Mouse (Mus musculus): ENCODE measurements at regions not wholly inside any gene's neighbourhood (a gene's known extent, or its start where the extent isn't known, plus 50 kb on each side); places are given as distances from the start of the nearest gene placed in this dataset.
"Not testable (repeated sequence)": the region's sequence is repeated elsewhere in the genome, so short reads cannot be mapped to it uniquely, and the experiment has no call there.

DNA sequence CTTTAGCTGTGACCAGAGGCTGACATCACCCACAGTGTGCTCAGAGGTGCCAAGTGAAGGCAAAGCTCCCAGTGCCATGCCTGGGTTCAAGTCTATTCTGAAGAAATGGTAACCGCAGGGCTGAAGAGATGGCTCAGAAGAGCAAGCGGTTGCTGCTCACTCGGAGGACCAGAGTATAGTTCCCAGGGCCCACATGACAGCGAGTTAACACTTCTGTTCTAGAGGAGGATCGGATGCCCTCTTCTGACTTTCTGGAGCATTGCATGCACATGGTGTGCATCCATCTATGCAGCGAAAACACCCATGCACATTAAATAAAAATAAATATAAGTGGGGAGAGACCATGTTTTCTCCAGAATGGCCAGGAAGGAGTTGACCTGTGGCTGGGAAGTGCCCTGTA lies 209.5 kb downstream of the Sorl1 start:
- DNase-seq, result no peak

DNA sequence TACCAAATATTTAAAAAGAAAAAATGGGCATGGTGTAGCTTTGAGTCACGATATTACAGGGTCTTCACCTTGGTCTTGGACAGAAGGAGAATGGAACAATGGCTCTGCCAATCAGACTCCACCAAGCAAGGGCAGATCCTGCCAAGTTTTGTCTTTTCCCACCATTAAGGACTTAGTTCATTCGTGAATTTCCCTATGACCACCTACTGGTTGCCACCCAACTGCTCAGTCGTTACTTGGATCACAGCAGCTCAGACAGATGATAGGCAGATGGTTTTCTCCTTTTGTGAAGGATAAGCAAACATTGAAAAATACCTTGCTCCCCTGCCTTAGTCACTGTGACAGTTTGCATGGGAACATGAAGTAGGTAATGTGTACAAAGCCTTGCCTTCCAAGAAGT lies 210.2 kb downstream of the Sorl1 start:
- no peak for DNase-seq

DNA sequence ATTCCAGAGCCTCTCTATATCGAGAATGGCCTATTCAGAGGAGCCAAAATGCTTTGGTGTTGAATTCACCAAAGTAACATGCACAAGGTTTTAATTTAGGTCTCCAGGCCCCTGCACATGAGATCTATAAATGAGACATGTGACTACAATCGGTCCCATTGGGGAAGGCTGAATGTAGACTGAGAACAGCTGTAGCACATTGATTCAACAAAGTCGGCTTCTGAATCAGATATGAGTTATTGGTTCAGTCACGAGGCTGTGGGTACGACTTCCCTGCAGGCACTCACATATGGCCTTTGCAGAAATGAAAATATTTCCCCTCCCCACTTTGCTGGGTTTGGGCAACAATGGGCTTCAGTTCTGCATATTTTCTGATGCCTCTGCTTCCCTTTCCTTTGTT lies 211.6 kb downstream of the Sorl1 start:
- DNase-seq, result no peak

DNA sequence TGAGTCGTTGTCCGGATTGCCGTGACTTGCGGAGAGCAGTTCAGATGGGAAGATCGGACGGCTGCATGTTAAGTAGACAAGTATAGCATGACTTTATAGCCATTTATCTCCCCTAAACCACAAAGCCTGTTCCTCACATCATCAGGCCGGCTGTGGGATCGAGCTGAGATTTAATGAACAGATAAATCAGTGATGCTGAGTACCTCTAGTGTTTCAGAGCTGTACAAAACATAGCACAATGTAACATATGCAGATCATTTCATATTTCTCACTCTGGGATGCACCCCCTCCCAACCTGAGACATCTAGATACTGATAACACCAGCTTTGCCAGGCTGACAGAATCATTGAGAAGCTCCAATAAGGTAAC lies 223.5 kb downstream of the Sorl1 start:
- DNase-seq, result no peak

DNA sequence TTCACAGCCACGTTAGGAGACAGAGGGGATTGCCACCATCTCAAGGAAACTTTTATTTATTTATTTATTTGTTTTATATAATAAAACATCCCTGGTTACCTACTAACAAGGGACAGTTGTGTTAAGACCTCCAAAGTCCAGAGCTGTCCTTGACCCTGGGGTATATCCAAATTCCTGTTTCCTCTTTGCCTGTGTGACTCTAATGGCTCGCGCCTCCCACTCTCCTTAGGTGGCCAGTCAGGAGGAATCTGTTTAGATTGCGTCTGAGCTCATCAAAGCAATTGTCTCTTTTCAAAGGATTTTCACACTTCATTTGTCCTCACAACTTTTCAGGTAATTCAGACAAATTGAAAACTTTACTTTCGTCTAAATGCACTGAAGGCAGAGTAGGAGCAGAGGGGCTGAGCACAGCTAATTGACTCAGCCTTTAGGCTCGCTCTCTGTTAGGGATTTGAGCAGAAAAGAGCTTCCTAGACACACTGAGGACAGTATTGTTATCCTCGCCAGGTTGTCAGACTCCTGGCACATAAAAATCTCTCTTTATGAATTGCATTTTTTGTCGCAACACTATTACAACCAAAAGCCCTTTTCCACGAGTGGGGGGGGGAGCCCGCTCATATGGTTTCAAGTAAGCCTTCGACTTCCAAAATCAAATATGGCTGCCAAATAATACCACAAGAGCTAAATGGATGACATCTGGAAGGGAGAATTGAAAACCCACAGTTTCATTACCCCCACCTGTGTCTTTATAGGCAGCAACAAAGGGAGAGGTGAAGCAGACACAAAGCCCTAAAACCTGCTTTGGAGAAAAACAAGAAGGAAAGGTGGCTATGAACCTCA lies 224.1 kb downstream of the Sorl1 start:
- no peak for DNase-seq

DNA sequence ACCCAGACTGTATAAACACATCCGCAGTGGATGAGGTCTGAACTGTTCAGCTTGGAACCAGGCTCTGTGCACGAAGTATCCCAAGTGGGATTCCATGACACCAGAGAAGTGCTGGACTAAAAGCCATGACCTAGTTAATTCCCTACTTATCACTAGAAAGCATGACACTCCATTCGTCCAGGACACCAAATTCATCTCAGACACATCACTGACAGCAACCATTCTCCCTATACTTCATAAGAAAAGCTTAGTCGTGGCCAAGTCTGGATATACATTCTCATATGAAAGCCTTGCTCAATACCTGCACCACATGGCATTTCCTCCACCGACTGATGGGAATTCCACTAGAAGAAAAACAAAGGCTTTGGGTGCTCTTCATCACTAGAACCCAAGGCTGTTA lies 229.0 kb downstream of the Sorl1 start:
- DNase-seq, result no peak

DNA sequence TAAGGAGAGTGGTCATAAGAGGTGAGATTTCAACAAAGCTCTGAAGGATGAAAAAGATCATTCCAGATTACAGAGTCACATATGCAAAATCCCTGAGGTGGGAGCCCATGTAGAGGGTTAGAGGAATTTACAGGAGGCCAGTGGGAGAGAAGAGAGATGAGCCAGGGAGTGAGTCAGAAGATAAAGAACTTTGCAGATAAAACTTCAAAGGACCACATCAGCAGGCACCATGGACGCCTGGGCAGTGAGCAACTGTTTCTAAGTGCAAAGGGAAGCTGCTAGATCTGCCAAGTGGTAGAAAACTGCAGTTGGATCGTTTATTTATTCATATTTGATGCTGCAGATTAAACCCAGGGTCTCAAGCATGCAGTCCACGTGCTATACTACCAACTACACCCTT lies 231.3 kb downstream of the Sorl1 start:
- DNase-seq, result peak; percentile 34

DNA sequence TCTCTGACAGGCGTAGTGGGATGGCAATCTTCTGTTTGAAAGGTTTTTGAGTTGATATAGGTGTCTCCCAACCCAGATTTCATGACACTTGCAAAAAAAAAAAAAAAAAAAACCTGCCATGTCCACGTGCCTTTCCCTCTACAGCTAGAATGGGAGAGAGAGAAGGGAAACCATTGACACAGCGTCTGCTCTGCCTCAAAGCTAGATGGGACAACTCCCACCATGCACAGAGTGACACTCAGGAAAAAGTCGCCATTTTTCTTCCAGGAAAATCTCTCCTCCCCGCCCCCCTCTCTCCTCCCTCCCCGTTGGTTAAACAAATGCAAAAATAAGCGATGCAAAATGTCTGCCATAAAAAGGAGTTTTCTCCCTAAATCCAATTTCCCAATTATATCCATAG lies 232.9 kb downstream of the Sorl1 start:
- DNase-seq, result no peak

DNA sequence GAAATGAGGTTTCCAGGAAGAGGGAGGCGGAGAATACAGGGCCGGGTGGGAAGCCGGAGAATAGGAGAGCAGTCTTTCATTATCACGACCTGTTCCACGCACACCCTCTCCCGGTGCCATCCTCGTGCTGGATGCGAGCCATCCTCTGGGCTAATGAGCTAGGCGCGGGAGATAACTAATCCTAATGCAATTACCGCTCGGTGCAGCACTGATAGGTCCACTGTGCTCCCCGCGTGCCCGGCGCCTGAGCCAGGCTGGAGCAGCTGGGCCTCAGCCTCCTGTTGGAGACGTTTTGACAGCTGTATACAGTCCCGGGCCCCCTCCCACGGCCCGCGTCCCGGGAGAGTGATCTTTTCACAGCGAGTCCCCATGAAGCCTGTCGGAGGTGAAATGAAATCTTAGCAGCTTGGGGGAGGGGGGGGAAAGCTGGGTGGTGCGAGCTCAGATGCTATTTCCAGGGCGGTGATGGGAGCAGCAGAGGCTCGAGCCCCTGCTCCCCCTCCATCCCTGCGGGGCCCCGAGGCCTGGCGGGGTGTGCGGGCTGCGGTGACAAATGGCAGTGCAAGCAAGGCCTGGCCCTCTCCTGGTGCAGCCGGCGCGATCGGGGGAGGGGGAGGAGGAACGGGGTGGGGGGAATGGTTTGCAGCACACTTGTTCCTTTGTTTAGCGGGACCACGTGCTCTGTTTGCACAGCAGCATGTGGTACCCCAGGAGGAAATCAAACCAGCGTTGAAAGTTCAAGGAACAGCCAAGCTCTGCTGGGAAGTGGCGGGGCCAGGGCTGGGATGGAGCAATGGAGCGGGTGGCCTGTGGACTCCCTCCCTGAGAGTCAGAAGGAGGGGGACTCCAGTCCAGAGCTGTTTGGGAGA lies 233.6 kb downstream of the Sorl1 start:
- DNase-seq, result peak; percentile 45

DNA sequence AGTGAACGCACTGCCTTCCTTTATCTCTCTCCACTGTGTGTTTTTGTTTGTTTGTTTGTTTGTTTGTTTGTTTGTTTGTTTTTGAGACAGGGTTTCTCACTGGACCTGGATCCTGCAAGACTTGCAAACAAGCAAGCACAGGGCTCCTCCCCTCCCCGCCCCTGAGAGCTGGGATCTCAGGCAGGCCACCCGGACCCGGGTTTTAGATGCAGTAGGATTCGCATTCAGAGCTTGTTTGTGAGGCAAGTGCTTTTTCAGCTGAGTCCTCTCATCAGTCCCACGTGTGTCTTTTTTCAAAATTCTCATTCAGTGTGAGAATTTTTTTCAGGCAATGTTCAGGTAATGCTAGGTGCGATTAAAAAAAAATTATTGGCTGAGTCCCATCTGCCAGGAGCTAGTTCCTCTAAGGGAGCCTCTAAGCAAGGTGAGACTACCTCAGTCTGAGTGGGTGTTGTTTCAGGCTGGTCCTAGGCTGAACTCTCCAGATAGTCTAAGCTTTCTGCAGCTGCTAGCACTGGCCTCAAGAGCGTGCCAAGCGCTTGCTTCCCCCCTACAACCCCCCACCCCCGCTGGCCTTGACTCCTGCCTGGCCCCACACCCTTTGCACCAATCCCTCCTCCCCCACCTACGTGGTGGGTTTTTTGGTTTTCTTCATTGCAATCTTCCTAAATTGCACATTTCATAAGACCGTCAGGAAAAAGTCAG lies 234.4 kb downstream of the Sorl1 start:
- no peak for DNase-seq

DNA sequence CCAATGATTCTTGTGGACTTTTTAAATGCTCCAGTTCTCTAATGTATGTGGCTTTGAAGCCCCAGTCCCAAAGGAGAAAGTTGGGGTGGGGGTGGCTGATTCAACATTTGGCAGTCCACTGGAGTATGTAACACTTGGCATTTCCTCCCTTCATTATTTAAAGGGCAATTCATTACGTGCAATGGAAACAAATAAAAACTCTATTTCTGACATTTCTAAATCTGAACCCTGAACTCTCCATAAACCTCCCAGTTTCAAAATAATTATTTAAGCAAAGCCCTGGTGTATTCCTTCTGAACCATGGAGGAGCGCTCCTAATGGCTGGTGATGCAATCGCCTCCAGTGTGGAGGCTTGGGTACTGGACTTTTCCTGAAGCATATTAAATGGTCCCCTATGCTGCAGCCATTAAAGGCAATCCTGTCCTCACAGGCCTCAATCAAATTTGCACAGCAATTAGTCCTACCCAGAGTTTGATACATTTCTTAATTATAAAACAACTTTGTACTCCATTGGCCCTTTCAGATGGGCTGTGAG lies 235.4 kb downstream of the Sorl1 start:
- no peak for DNase-seq

DNA sequence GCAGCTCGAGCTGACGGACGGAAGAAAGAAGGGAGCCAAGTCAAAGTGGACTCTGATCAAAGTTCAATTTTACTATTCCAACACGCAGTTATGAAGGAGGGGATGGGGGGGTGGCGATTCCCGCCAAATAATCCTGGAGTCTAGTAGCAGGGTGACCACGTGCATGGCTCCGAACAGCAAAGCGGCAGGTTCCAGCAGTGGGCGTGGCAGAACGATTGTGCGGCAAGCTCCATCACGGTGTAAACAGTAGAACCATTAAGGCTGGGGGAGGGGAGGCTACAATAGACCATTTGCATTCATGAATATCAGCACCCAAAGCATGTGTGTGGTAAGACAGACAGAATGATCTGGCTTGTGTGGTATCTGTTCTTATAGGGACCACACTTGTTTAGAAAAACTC lies 237.6 kb downstream of the Sorl1 start:
- DNase-seq, result not testable (repeated sequence)

DNA sequence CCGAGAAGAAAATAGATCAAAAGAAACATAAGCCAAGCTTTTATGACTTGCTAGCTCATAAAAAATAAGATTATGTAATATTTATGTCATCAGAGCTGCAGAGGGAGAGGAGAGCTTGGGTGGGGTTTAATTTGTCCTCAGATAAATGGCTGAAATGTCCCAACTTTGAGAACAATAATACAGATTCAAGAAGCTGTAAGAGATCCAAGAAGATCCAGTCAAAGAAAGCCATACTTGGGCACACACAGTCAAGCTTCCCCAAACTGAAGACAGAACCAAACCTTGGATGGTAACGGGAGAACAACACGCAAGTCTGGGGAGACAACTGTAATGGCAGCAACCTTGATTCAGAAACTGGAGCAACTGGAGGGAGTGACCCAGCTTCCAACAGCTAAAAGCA lies 243.6 kb downstream of the Sorl1 start:
- no peak for DNase-seq

DNA sequence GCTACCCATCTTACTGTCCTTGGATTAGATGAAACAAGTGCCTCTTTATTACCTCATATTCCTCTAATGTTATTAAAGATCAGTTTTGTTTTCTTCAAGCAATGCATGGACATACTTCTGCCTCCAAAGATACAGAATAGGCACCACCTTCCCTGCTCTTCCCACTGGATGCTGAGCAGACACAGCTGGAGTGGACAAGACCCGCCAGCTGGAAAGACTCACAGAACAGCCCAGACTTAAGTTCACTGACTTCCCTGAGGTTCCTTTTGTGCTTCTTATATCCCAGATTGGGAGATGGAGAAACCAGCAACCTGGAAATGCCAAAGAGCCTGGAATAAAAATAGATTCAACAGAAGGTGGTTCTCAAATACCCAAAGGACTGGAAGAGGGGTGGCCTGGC lies 245.0 kb downstream of the Sorl1 start:
- no peak for DNase-seq

DNA sequence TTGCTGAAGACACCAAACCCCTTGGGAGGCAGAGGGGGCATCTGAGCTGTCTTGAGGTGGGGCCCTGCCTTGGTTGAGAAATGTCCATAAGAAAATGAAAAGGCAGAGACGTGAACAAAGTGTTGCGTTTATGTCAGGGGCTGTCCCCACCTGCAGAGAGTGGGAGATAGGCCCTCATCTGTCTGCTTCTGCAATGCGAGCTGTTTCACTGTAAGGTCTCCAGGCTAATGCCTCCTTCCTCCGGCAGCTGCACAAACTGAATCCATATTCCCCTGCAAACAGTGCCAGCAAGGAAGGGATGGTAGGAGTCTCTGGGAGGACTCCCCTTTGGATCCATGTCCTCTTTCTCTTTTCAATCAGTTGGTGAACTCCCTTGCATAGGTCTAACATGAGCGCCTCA lies 263.0 kb downstream of the Sorl1 start:
- no peak for DNase-seq

DNA sequence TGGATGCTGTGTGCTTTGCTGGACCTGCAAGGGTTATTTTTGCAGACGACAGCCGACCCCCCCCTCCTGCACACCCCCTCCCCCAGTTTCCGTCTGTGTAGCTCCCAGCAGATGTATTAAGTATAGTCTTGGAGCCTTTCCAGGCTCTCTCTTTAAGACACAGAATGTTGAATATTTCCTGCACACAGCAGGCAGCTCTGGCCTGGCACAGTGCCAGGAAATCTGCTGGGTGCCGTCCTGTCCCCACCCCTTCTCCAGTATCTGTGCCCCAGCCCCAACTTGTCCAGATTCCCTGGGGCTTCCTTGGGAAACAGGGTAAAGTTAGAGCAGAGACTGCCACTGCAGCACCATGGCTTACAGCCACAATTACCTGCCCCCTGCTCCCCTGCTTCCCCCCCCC lies 263.4 kb downstream of the Sorl1 start:
- no peak for DNase-seq

DNA sequence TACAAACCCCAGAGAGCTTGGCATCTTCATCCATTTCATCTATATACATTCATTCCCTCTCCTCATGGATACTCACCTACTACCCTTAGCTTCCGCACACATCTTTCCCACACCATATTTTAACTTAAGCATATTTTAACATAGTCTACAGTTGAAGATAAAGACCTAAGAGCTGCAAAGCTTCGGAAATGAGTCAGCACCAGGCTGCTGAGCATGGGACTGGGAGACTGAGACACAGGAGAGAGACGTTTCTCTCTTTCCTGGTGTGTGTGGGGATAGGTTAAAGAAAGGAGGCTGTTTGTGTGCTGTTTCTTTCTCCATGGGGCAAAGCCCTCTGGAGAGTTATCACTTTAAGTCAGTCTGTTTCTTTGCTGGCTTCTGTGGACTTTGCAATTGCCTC lies 264.3 kb downstream of the Sorl1 start:
- no peak for DNase-seq

DNA sequence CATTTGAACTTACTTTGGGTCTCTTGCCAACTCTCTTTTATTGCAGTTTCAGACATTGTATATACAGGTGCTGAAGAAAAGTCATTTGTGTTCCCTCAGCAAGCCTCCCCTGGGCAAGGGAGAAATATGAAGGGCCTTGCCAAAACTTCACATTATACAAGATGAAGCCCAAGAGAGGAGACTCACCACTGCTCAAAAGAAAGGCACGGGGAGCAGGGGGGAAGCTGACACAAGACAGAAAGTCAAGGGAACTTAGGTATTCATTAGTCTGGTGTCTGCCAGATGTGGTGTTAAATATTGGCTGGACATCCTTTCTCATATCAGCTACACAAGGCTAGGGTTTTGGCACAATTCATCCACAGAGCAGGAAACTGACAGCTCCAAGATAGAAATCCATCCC lies 272.0 kb downstream of the Sorl1 start:
- DNase-seq, result no peak

DNA sequence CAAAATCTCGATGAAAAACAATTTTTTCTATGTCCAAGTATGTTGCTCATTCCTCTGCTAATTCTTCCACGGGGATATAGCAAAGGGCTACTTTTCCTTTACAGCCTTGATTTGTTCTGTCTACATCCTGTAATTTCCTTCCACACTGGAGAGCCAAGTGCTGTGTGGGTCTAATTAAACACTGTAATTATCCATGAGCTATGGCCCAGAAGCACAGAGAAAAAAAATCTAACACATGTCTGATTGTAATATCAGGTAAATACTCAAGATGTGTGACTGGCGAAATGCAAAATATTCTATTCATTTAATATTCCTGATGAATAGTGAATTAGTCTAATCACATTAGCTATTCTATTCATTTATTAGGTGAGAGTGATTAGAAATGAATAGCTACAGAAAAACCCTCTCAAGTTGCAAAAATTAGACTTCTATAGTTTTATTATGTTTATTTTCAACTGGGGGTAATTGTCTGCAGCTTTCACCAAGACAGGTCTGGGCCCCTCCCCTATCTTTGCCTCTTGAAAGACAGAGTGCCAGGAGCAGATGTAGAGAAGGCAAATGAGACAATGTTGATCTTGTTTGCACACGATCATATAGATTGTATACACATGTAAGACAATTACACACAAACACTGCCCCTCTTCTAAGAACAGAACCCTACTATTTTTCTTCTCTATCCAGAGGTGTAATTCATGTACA lies 274.3 kb downstream of the Sorl1 start:
- DNase-seq, result no peak

DNA sequence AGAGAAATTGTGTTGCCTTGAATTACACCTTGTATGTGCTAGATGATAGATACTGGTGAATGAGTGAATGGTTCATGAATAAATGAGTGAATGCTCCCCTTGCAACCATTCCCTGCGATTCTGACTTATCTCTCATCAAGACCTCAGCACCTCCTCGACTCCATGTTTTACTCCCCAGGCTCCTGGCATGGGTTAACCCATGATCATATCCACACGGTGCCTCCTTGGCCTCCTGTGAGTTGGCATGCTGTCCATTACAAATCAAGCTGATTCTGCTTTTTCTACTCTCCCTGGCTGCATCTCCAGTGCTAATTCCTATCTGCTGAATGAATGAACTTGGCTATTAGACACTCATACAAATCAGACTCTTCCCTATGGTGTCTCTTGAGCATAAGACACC lies 279.5 kb downstream of the Sorl1 start:
- no peak for DNase-seq

DNA sequence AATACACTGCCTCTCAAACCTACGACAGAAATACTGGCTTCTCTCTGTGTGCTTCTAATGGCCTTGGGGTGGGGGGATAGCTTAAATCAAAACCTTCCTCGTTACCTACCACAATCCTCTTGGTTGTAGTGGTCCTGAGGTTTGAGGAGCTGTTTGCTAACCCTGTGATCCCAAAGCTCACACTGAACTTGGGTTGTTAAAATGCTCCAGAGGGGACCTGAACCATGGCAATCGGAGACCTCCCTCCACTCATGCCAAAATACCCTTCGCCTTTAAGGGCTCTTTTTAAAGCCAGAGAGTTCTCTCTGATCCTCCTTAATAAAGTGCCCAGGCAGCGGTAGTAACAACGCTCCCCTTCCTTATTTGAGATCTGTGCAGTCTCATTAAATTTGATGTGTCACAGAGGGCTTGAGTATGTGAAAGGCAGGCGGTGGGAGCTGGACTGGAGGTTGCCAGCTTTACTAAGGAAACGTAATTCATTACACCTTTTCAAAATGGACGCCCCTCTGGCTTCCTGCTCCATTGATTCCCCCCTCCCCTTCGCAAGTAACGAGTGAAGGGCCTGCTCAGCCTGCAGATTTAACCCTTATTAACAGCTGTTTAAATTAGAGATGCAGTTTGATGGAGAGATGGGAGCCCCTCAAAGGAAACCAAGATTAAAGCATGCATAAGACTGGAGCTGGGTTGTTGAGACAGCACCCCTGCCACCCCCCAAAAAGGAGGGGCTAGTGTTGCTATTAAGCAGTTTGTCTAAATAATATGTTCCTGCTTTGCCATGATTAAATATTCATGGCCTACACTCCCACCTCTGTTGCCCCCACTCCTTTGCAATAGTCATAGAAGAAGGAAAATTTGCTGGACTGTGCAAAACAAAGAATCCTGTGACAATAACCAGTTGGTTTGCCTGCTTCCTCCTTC lies 289.4 kb downstream of the Sorl1 start:
- DNase-seq, result no peak

All from adrenal gland, adult 8-10 months (tissue).